ENCODE assay signal across 9 mouse cellular contexts in the genomic region with DNA sequence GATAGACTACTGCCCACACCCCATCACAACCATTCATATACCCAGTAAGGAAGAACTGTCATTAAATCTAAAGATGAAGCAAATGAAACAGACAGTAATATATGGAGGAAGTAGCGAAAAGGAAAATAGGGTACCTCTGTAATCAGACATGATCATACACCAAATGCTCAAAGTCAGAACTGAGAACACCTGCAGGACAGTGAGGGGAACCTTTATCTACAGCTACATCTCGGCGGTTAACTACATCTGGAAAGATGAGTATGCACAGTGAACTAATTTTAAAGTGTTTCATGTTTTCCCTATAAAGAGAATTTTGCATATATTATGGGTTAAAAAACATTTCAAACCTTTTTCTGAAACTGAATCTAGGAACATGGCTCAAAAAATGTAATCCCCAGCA. TPM values are rescaled to one million over a fixed set of nuclear protein-coding genes. Genes with fewer than 3 reads are reported as not detected.
"Had no signal": no experiment of that assay in that cellular context is flagged by ENCODE, and none has a peak within 500 bp of the region (broad histone marks: within the 10 kb centered on the region; RNA-seq: fewer than 3 reads in every experiment).

No protein-coding gene starts in this region.

- DNase-seq: liver, embryonic 13.5 days; liver, postnatal 0 days; lung, adult 2 months; lung, postnatal 14 days; lung, postnatal 36 days; right cerebral cortex, postnatal 14 days had no signal

RNA-seq across cellular contexts. Expression of a gene that starts 19.7 kb away (rescaled TPM):
- total RNA-seq: monocyte, adult 5-6 weeks; neutrophil, adult 5-6 weeks had no signal

RNA-seq across cellular contexts. Expression of a gene that starts 32.4 kb away (rescaled TPM):
- total RNA-seq: megakaryocyte progenitor cell, adult 5-6 weeks; monocyte, adult 5-6 weeks; neutrophil, adult 5-6 weeks had no signal
